Mouse (Mus musculus) heart, embryonic 10.5 days (tissue): ENCODE results near the gene Inka2. TPM values are rescaled to one million over a fixed set of nuclear protein-coding genes. Genes with fewer than 3 reads are reported as not detected.
A peak's percentile ranks its signal among the peaks of the same experiment; 100 is the strongest.

Experiments used
- DNase-seq: peaks from one replicate; pipeline ENCODE4 v3.0.0-alpha.2; 2017; ENCODE audit warnings: low spot score
- H3K27ac ChIP-seq: fragments of 300-500 bp; sonication (generic); 2 replicates; pipeline ENCODE4 v1.5.1; 2016; ENCODE audit warnings: mild to moderate bottlenecking
- H3K27me3 ChIP-seq: fragments of 300-500 bp; sonication (generic); 2 replicates; pipeline ENCODE4 v1.6.1; 2016; ENCODE audit warnings: mild to moderate bottlenecking; ENCODE audit not compliant: poor library complexity, insufficient read depth, severe bottlenecking
- H3K36me3 ChIP-seq: fragments of 300-500 bp; sonication (generic); 2 replicates; pipeline ENCODE4 v1.6.1; 2016; ENCODE audit warnings: mild to moderate bottlenecking, moderate library complexity
- H3K4me1 ChIP-seq: fragments of 300-500 bp; sonication (generic); 2 replicates; pipeline ENCODE4 v1.6.1; 2016; ENCODE audit warnings: mild to moderate bottlenecking
- H3K4me3 ChIP-seq: fragments of 300-500 bp; sonication (generic); 2 replicates; pipeline ENCODE4 v1.5.1; 2016; ENCODE audit warnings: mild to moderate bottlenecking, moderate library complexity
- H3K9me3 ChIP-seq: fragments of 300-500 bp; sonication (generic); 2 replicates; pipeline ENCODE4 v1.6.1; 2016; ENCODE audit warnings: mild to moderate bottlenecking, moderate library complexity
- WGBS: fragments of 180-500 bp; shearing (Covaris S2); methylation state at CpG from one replicate; pipeline ENCODE4 v1.1.7; 2016; 5-methylcytosine and 5-hydroxymethylcytosine counted together
- polyA plus RNA-seq: library from polyadenylated mRNA; unstranded; fragments of >200 nt; fragmentation: Nextera tagmentation; extraction: Ambion mirVana; gene quantifications from 2 replicates; pipeline ENCODE4 v1.2.1, GENCODE M21; 2016

The Inka2 gene
- polyA plus RNA-seq, 1 experiment from 2014 or later = 1.5 TPM

DNA sequence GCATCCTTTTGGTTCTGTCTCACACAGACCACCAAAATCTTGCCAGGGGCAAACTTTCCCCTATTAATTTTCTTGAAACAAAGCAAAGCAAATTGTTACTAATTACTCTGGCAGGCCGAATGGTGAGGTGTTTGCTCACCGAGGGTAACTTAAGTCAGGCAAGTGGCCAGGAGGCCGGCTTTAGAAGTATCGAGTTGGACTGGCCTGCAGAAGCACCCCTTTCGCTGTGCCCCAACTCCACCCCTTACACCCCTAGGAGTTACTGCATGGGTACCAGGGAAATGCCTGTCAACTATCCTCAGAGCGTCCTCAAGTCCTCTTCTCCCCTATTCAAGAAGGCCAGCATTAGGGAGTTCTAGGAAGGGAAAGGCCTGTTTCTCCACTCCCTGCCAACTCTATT lies 828 bp upstream of the Inka2 start:
- WGBS = 51% methylated on average over 6 of the region's 6 CpGs
- Histone ChIP-seq H3K4me3 (no peak overlapping the region), H3K4me1 (peaks cover 91% of the 10 kb centered on the region), H3K27me3 (peaks cover 32% of the 10 kb centered on the region), H3K27ac (peak overlapping the region; percentile 67; the same call in 1 of the 2 replicates), H3K9me3 (no peaks in the 10 kb centered on the region), H3K36me3 (no peaks in the 10 kb centered on the region)
- no peak for DNase-seq

DNA sequence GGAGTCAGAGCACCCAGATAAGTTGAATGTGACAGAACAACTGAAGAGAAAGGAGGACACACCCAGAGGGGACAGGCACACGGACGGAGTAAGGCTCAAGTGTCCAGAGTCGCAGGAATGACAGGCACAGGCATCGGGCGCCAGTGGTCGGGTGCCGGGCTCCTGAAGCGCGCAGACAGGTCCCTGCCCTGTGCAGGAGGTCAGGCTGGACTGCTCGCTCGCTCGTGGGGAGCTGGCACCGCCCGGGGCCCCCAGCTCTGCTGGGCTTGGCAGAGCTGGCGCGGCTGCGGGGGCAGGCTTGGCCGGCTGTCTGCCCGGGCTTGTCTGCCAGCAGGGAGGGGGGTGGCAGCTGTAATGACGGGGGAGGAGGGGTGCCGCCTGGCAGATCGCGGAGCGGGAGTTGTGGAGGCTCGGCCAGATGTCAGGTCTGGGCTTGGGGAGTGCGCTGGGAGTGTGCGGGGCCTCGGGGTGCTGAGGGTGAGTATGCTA lies 706 bp downstream of the Inka2 start:
- under 1% methylated on average over 28 of the region's 28 CpGs for WGBS
- Histone ChIP-seq H3K27ac (peak overlapping the region; percentile 86), H3K4me3 (peak overlapping the region; percentile 81), H3K9me3 (no peaks in the 10 kb centered on the region), H3K36me3 (no peaks in the 10 kb centered on the region), H3K4me1 (peaks cover 88% of the 10 kb centered on the region), H3K27me3 (peaks cover 32% of the 10 kb centered on the region)
- DNase-seq = peak; percentile 76

DNA sequence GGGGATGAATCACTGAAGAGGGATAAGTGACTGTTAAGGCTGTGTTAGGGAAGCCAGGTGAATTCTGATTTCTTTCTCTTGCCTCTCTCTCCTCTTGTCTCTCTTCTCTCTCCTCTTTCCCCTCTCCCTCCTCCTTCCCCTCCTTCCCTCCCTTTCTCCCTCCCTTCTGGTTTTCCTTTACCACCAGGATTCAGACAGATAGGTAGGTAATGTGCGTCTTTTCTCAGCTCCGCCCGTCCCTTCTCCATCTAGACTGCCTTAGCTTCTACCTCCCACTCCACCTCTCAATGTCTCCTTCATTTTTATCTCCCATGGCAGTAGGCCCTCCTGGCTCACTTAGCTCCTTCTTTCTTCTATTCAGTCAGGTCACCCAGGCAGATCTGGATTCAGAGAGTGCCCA lies 1.2 kb downstream of the Inka2 start:
- H3K36me3 ChIP-seq = no peaks in the 10 kb centered on the region
- H3K27me3 ChIP-seq = peaks cover 32% of the 10 kb centered on the region
- H3K27ac ChIP-seq = peak overlapping the region; percentile 86
- H3K4me1 ChIP-seq = peaks cover 86% of the 10 kb centered on the region
- DNase-seq = no peak
- WGBS = 15% methylated on average over 3 of the region's 3 CpGs
- peak overlapping the region; percentile 81 for H3K4me3 ChIP-seq
- H3K9me3 ChIP-seq = no peaks in the 10 kb centered on the region

DNA sequence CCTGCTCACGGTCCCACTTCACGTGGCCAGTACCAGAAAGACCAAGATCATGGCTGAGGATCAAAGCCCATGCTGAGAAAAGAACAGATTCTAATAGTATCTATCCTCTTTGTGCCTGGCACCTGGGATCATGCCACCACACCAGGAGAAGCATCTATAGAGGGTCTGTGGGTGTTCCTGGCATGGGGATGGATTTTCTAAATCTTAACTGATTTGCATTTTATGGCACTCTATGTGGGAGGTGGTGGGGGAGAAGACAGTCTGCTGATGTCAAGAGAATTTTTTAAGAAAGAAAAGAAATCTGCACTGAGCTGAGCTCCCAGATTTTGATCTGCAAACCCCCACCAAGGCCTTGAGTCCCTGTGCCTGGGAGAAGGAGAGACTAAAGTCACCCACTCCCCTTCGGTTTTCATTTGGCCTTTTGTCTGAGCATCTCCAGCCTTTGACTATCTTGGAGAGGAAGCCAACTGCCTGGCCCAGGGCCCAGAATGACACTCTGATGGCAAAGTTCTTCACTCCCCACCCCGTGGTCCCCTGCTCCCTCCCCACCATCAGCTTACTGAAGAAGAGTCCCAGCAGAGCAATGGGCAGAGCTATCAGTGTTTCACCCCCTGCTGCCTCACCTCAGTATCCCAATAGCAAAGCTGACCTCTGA lies 2.1 kb downstream of the Inka2 start:
- Histone ChIP-seq H3K9me3 (no peaks in the 10 kb centered on the region), H3K27me3 (peaks cover 32% of the 10 kb centered on the region), H3K36me3 (no peaks in the 10 kb centered on the region), H3K27ac (no peak overlapping the region), H3K4me1 (peaks cover 77% of the 10 kb centered on the region), H3K4me3 (peak overlapping the region; percentile 81; the same call in 1 of the 2 replicates)
- 46% methylated on average over 4 of the region's 4 CpGs for WGBS
- DNase-seq = no peak

DNA sequence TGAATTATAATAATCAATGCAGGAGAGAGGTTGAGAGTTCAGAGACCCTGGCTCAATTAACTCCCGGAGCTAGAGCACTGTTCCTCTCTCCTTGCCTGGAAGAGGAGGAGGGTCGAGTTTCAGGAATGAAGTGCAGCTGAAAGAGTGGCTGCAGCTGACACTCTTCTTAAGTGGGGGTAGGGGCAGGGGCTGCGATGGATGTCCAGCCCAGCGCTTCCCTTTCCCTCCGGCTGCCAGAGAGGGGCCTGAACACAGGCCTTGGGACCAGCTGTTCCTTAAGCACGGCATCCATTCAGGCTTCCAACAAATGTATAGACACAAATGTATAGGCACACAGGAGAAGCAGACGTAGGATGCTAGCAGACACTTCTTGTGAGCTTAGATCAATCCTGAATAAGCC lies 3.2 kb downstream of the Inka2 start:
- Histone ChIP-seq H3K36me3 (no peaks in the 10 kb centered on the region), H3K4me1 (peaks cover 69% of the 10 kb centered on the region), H3K27ac (peak overlapping the region; percentile 29; the same call in 1 of the 2 replicates), H3K9me3 (no peaks in the 10 kb centered on the region), H3K27me3 (peaks cover 31% of the 10 kb centered on the region), H3K4me3 (0 out of 2 replicates have a peak overlapping the region, but pooled peaks have one; percentile 5)
- WGBS = 19% methylated on average over 7 of the region's 7 CpGs
- DNase-seq = no peak

DNA sequence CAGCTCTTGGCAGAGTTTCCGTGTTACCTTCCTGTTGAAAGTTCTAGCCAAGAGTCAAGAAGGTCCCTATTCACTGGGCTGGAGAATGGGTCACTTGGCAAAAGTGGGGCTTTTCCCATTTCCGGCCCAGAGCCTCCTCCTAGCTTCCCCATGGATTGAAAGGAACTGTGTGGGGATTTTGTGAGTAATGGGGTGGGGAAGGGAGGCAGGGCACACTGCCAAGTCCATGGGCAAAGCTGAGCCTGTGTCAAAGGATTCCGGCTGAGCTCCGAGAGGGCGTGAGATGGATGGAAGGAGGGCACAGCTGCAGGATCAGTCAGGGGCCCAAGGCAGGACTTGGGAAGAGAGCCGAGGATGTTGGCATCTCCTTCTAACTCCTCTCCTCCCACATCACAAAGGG lies 5.8 kb downstream of the Inka2 start:
- no peak for DNase-seq
- Histone ChIP-seq H3K27ac (no peak overlapping the region), H3K4me3 (no peak overlapping the region), H3K9me3 (no peaks in the 10 kb centered on the region), H3K36me3 (no peaks in the 10 kb centered on the region), H3K4me1 (peaks cover 63% of the 10 kb centered on the region), H3K27me3 (peaks cover 19% of the 10 kb centered on the region)
- WGBS = 75% methylated on average over 6 of the region's 6 CpGs

DNA sequence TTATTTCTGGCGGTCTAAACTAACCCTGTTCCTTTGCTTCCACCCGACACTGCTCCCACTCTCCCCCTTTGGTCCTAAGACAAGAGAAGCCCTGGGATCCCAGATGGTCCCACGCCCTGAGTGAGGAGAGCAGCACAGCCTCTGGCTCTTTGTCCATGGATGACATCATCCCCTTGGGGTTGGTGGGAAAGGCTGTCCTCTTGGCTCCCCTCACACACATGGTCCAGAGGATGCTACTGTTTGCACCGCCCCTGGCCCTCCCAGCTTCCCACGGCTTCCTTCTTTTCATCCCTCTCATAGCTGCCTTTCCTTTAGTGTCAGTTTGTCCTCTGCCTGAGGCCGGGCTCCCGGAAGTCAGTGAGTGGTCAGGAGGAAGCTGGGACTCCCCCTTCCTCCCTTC lies 7.3 kb downstream of the Inka2 start:
- WGBS = 65% methylated on average over 7 of the region's 7 CpGs
- H3K27me3 ChIP-seq = peaks cover 8% of the 10 kb centered on the region
- no peaks in the 10 kb centered on the region for H3K9me3 ChIP-seq
- DNase-seq = no peak
- no peak overlapping the region for H3K4me3 ChIP-seq
- no peak overlapping the region for H3K27ac ChIP-seq
- H3K36me3 ChIP-seq = peaks cover 3% of the 10 kb centered on the region; the same call in 1 of the 2 replicates
- H3K4me1 ChIP-seq = peaks cover 58% of the 10 kb centered on the region

DNA sequence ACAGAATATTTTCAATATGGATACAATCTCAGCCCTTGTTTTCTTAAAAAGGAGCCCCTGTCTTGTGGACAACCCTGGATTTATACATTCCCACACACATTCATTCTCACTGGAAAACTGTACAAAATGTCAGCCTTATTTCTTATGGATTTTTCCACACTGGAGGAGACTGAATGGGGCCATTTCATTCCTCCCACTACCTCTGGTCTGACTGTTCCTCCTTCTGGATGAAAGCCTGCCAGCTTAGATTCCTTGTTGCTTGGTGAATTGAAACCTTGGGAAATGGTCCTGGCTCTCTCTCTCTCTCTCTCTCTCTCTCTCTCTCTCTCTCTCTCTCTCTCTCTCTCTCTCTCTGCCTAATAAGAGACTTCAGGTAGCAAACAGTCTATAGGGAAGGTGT lies 8.4 kb downstream of the Inka2 start:
- no peak overlapping the region for H3K4me3 ChIP-seq
- H3K9me3 ChIP-seq = no peaks in the 10 kb centered on the region
- H3K27me3 ChIP-seq = 0 out of 2 replicates have a peak, but pooled peaks cover under 1% of the 10 kb centered on the region
- no peak for DNase-seq
- peaks cover 9% of the 10 kb centered on the region; the same call in 1 of the 2 replicates for H3K36me3 ChIP-seq
- peaks cover 55% of the 10 kb centered on the region for H3K4me1 ChIP-seq
- H3K27ac ChIP-seq = no peak overlapping the region

DNA sequence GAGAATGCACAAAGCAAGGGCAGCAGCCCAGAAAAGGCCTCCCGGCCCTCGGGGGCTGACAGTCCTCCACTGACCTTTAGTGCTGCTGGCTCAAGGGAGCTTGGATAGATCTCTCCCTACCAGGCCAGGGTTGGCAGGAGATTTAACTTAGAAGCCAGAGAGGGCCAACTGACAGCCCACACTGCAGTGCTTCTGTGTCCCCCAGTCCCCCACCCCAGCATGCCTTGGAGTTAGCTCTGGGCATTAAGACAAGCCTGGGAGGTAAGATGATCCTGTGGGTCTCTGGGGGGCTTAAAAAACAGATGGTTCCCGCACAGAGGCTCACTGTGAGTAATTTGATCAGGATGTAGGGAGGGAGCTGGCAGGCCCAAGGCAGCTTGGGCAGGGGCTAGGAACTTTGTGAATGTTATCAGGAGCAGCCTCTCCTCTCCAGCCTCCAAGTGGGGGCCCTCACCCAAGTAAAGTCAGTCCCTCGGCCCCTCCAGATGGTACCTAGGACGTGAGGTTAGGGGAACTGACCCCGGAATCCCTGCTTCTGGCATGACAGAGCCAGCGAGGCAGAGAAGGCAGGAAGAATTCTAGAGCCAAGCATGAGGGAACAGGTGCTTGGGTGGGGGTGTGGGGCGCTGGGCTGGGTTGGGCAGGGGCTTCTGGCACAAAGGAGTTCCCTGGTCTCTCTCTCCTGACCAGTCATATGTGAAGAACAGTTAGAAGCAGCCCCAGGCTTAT lies 9.9 kb downstream of the Inka2 start:
- Histone ChIP-seq H3K27ac (peak overlapping the region; percentile 60), H3K4me3 (no peak overlapping the region), H3K4me1 (peaks cover 54% of the 10 kb centered on the region), H3K27me3 (no peaks in the 10 kb centered on the region), H3K9me3 (no peaks in the 10 kb centered on the region), H3K36me3 (peaks cover 9% of the 10 kb centered on the region; the same call in 1 of the 2 replicates)
- 12% methylated on average over 8 of the region's 8 CpGs for WGBS
- no peak for DNase-seq

DNA sequence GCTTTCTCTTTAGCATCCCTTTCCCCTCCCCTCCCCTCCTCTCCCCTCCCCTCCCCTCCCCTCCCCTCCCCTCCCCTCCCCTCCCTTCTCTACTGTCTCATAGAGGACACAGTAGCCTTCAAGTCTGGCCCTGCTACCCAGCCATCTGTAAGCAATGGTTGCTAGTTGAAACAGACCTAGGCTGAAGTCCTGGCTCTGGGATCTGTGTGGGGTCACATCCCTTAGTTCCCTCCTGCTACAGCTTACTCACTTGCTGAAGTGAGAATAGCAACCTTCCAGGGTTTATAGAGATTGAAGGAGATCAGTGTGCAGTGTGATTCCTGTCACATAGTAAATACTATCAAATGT lies 10.4 kb downstream of the Inka2 start:
- H3K4me1 ChIP-seq = peaks cover 50% of the 10 kb centered on the region
- H3K27me3 ChIP-seq = no peaks in the 10 kb centered on the region
- H3K36me3 ChIP-seq = peaks cover 9% of the 10 kb centered on the region; the same call in 1 of the 2 replicates
- no peak for DNase-seq
- H3K27ac ChIP-seq = no peak overlapping the region
- no peaks in the 10 kb centered on the region for H3K9me3 ChIP-seq
- H3K4me3 ChIP-seq = no peak overlapping the region

DNA sequence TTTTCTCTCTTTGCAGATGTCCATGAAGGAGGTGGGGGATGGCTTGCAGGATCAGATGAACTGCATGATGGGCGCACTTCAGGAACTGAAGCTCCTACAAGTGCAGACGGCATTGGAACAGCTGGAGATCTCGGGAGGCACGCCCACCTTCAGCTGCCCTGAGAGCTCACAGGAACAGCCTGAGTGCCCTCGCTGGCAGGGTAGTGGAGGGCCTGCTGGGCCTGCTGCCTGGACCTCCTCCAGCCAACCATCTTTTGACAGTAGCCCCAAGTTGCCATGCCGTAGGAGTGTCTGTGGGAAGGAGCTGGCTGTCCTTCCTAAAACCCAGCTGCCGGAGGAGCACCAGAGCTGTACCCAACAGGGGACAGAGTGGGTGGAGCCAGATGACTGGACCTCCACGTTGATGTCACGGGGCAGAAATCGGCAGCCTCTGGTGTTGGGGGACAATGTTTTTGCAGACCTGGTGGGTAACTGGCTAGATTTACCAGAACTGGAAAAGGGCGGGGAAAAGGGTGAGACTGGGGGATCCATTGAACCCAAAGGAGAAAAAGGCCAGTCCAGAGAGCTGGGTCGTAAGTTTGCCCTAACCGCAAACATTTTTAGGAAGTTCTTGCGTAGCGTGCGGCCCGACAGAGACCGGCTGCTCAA lies 12.1 kb downstream of the Inka2 start:
- Histone ChIP-seq H3K4me1 (peaks cover 53% of the 10 kb centered on the region), H3K9me3 (no peaks in the 10 kb centered on the region), H3K4me3 (no peak overlapping the region), H3K36me3 (peaks cover 9% of the 10 kb centered on the region; the same call in 1 of the 2 replicates), H3K27me3 (no peaks in the 10 kb centered on the region), H3K27ac (peak overlapping the region; percentile 36)
- 64% methylated on average over 18 of the region's 18 CpGs for WGBS
- no peak for DNase-seq

DNA sequence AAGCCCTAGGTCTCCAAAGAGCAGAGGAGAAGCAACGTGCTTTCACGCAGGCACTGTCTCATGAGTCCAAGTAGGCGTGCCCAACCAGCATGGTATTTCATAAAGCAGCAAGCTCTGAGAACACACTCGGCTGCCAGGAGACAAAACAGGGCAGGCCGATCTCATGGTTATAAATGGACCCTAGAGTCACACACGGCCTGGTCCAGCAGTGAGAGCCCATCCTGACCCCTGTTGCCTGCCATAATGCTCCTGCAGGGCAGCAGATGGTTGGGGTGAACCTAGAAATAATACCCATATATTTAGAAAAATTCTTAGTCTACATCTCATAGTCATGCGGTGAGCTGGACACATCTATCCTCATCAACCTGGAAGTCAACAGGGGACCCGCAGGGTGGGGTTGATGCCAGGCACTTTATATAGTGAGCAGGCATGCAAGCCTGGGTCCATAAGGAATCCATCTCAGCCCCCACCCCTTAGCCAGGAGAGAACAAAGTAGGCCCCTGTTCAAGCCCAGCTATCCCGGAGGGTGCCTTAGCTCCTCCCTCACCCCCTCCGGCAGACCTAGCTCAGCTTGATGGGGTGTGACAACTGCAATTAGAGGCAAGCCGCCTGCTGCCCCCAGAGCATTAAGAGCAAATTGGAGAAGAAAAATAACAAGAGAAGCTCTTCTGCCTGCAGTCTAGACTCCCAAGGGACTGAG lies 13.6 kb downstream of the Inka2 start:
- H3K4me3 ChIP-seq = no peak overlapping the region
- peak overlapping the region; percentile 59; the same call in 1 of the 2 replicates for H3K27ac ChIP-seq
- peaks cover 51% of the 10 kb centered on the region for H3K4me1 ChIP-seq
- peaks cover 9% of the 10 kb centered on the region; the same call in 1 of the 2 replicates for H3K36me3 ChIP-seq
- no peak for DNase-seq
- H3K9me3 ChIP-seq = no peaks in the 10 kb centered on the region
- H3K27me3 ChIP-seq = no peaks in the 10 kb centered on the region
- WGBS = 58% methylated on average over 11 of the region's 11 CpGs
